Mouse (Mus musculus): Measurements from ENCODE around the gene Pdk2. TPM values are rescaled to one million over a fixed set of nuclear protein-coding genes. Genes with fewer than 3 reads are reported as not detected.

Pdk2 gene
- polyA plus RNA-seq, 1 experiment from 2014 or later: 22.7 TPM

Other genes with a start within 250 kb of the Pdk2 start
- 125 and 157 TPM in 2 replicates for gene Col1a1, start 105.1 kb downstream of the Pdk2 start, polyA plus RNA-seq (2014; fragmentation: Nextera tagmentation; extraction: Ambion mirVana)
- not detected in 2 replicates for gene Hils1, start 73.8 kb downstream of the Pdk2 start, polyA plus RNA-seq (2014; fragmentation: Nextera tagmentation; extraction: Ambion mirVana)
- 0.17 TPM in 1 of 2 replicates, not detected in the other for gene Sgca, start 65.0 kb downstream of the Pdk2 start, polyA plus RNA-seq (2014; fragmentation: Nextera tagmentation; extraction: Ambion mirVana)
- gene Ppp1r9b, start 50.3 kb downstream of the Pdk2 start, polyA plus RNA-seq (2014; fragmentation: Nextera tagmentation; extraction: Ambion mirVana): 27.1 and 27.5 TPM in 2 replicates
- 130 and 135 TPM in 2 replicates for gene Samd14, start 31.5 kb downstream of the Pdk2 start, polyA plus RNA-seq (2014; fragmentation: Nextera tagmentation; extraction: Ambion mirVana)
- 15.6 and 16.9 TPM in 2 replicates for gene Itga3, start 35.4 kb upstream of the Pdk2 start, polyA plus RNA-seq (2014; fragmentation: Nextera tagmentation; extraction: Ambion mirVana)
- gene Dlx3, start 78.8 kb upstream of the Pdk2 start, polyA plus RNA-seq (2014; fragmentation: Nextera tagmentation; extraction: Ambion mirVana): 0.07 and 0.27 TPM in 2 replicates
- gene Dlx4, start 104.9 kb upstream of the Pdk2 start, polyA plus RNA-seq (2014; fragmentation: Nextera tagmentation; extraction: Ambion mirVana): not detected in 2 replicates
- gene Tac4, start 220.2 kb upstream of the Pdk2 start, polyA plus RNA-seq (2014; fragmentation: Nextera tagmentation; extraction: Ambion mirVana): 0.17 TPM in 1 of 2 replicates, not detected in the other

Measured in hindbrain, embryonic 14.5 days (tissue).